In the genomic region with DNA sequence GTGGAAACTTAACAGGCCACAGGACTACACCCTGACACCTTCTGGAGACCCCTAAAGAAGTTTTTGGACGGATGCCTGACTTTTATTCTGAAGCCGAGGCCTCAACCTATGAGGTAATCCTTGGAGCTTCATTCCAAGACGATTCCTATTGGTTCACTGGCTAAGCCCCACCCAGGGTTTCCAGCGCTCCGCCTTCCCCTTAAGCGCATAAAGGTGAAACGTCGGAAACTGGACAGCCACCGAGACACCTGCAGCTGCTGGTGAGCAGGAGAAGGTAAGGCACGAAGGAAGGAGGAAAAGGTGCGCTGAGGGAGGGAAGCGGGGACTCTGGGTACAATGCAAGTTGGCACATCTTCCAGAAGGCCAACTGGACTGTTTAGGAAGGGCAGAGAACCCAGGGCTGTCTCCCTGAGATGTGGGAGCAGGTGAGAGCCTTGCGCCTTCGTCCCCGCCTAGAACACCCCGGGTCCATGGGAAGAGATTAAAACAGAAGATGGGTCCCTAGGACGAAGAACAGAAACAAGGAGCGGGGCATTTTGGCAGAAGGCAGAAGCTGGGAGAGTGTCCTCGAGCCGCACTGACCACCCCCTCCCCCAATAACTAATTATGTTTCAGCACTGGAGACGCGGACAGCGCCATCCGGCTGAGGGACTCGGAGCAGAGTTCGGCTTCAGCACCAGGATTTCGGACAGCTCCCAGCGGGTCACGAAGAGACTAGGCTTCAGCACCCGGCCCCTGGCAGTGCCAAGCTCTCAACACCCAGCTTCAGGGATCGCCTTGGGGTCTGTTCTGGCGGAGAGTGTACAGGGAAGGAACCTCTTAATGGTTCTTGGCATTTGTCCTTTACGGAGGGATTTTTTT, we compare ENCODE assay signal across 9 mouse cellular contexts. TPM values are rescaled to one million over a fixed set of nuclear protein-coding genes. Genes with fewer than 3 reads are reported as not detected.
DNase-seq lines count a peak whose midpoint lies in the region; ATAC-seq and TF ChIP-seq lines count a peak whose summit lies in the region.
"Had no signal": no experiment of that assay in that cellular context is flagged by ENCODE, and none has a peak within 500 bp of the region (broad histone marks: within the 10 kb centered on the region; RNA-seq: fewer than 3 reads in every experiment).

No protein-coding gene starts in this region.

- peak; percentile 34 for TF ChIP-seq CTCF in stomach, postnatal 0 days (IDR thresholded peaks at IDR 0.05; ENCODE audit: low read depth)

- H3K4me2 ChIP-seq in heart, embryonic 12.5 days: no peak overlapping the region
- H3K4me2 ChIP-seq in liver, embryonic 16.5 days (ENCODE audit: low read depth, low read length): no peak overlapping the region
- H3K4me2 ChIP-seq in neural tube, embryonic 13.5 days: peak overlapping the region; percentile 56
- H3K4me2 ChIP-seq in stomach, postnatal 0 days (replicated peaks; ENCODE audit: low read depth): no peak overlapping the region
- H3K4me2 ChIP-seq: embryonic facial prominence, embryonic 15.5 days had no signal

- H3K36me3 ChIP-seq in embryonic facial prominence, embryonic 10.5 days (replicated peaks): no peaks in the 10 kb centered on the region
- H3K36me3 ChIP-seq in heart, embryonic 12.5 days: no peaks in the 10 kb centered on the region
- H3K36me3 ChIP-seq in liver, embryonic 16.5 days (ENCODE audit: control insufficient read depth, insufficient read depth): no peaks in the 10 kb centered on the region
- no peaks in the 10 kb centered on the region for H3K36me3 ChIP-seq in neural tube, embryonic 13.5 days
- H3K36me3 ChIP-seq in stomach, postnatal 0 days (ENCODE audit: control insufficient read depth, insufficient read depth, low read length): no peaks in the 10 kb centered on the region
- H3K36me3 ChIP-seq: embryonic facial prominence, embryonic 15.5 days had no signal

- peak; percentile 83 to 84 for DNase-seq in B cell, adult 2 months
- peak; percentile 96 for DNase-seq in adrenal gland, postnatal 10 days
- peak; percentile 91 for DNase-seq in embryonic facial prominence, embryonic 10.5 days (ENCODE audit: low spot score)
- peak; percentile 92 for DNase-seq in kidney, postnatal 14 days
- DNase-seq in stomach, postnatal 0 days (ENCODE audit: low spot score): peak; percentile 92

- no peak for TF ChIP-seq EP300 in stomach, postnatal 0 days (optimal IDR thresholded peaks at IDR 0.05)

- H3K27ac ChIP-seq in embryonic facial prominence, embryonic 10.5 days (replicated peaks): no peak overlapping the region
- H3K27ac ChIP-seq in heart, embryonic 12.5 days (ENCODE audit: poor library complexity, severe bottlenecking): no peak overlapping the region
- H3K27ac ChIP-seq in liver, embryonic 16.5 days (ENCODE audit: low read length): no peak overlapping the region
- no peak overlapping the region for H3K27ac ChIP-seq in neural tube, embryonic 13.5 days (replicated peaks)
- H3K27ac ChIP-seq in stomach, postnatal 0 days (replicated peaks): no peak overlapping the region
- H3K27ac ChIP-seq: embryonic facial prominence, embryonic 15.5 days had no signal

- peaks cover 13% of the 10 kb centered on the region; the same call in 1 of the 2 replicates for H3K27me3 ChIP-seq in embryonic facial prominence, embryonic 10.5 days (replicated peaks; ENCODE audit: low read depth, poor library complexity, severe bottlenecking)
- H3K27me3 ChIP-seq in heart, embryonic 12.5 days (replicated peaks): peaks cover 33% of the 10 kb centered on the region
- H3K27me3 ChIP-seq in liver, embryonic 16.5 days (ENCODE audit: control insufficient read depth, insufficient read depth, low read depth, low read length): peaks cover 6% of the 10 kb centered on the region
- H3K27me3 ChIP-seq in neural tube, embryonic 13.5 days: peaks cover 33% of the 10 kb centered on the region
- H3K27me3 ChIP-seq in stomach, postnatal 0 days (ENCODE audit: control insufficient read depth, insufficient read depth, low read length): no peaks in the 10 kb centered on the region

- ATAC-seq in heart, embryonic 12.5 days (ENCODE audit: insufficient number of reproducible peaks, low FRiP score): peak; percentile 73
- ATAC-seq in liver, embryonic 16.5 days (ENCODE audit: low read depth): 0 out of 2 replicates have a peak, but pooled peaks have one; percentile 27
- ATAC-seq in neural tube, embryonic 13.5 days (ENCODE audit: low read depth): peak; percentile 87
- ATAC-seq in stomach, postnatal 0 days (ENCODE audit: low FRiP score, low TSS enrichment): peak; percentile 77

- H3K4me3 ChIP-seq in embryonic facial prominence, embryonic 10.5 days: peak overlapping the region; percentile 36
- no peak overlapping the region for H3K4me3 ChIP-seq in heart, embryonic 12.5 days
- H3K4me3 ChIP-seq in liver, embryonic 16.5 days (ENCODE audit: low read depth, low read length): no peak overlapping the region
- H3K4me3 ChIP-seq in neural tube, embryonic 13.5 days: peak overlapping the region; percentile 45
- no peak overlapping the region for H3K4me3 ChIP-seq in stomach, postnatal 0 days (ENCODE audit: low read depth, low read length)
- H3K4me3 ChIP-seq: embryonic facial prominence, embryonic 15.5 days had no signal

- WGBS in embryonic facial prominence, embryonic 10.5 days: 1% methylated on average over 33 of the region's 33 CpGs
- WGBS in heart, embryonic 12.5 days: under 1% methylated on average over 33 of the region's 33 CpGs
- WGBS in liver, embryonic 16.5 days (ENCODE audit: insufficient replicate concordance): 2% methylated on average over 33 of the region's 33 CpGs
- WGBS in neural tube, embryonic 13.5 days: 1% methylated on average over 33 of the region's 33 CpGs
- WGBS in stomach, postnatal 0 days: under 1% methylated on average over 33 of the region's 33 CpGs

- no peak overlapping the region for H3K9ac ChIP-seq in heart, embryonic 12.5 days
- H3K9ac ChIP-seq in liver, embryonic 16.5 days (ENCODE audit: low read depth, low read length): no peak overlapping the region
- H3K9ac ChIP-seq in neural tube, embryonic 13.5 days: peak overlapping the region; percentile 66
- H3K9ac ChIP-seq in stomach, postnatal 0 days (ENCODE audit: low read length): no peak overlapping the region
- H3K9ac ChIP-seq: embryonic facial prominence, embryonic 15.5 days had no signal

- peaks cover 15% of the 10 kb centered on the region for H3K4me1 ChIP-seq in embryonic facial prominence, embryonic 10.5 days
- no peaks in the 10 kb centered on the region for H3K4me1 ChIP-seq in heart, embryonic 12.5 days (replicated peaks)
- H3K4me1 ChIP-seq in liver, embryonic 16.5 days (ENCODE audit: control insufficient read depth, low read depth, low read length): no peaks in the 10 kb centered on the region
- peaks cover 8% of the 10 kb centered on the region for H3K4me1 ChIP-seq in neural tube, embryonic 13.5 days (replicated peaks)
- no peaks in the 10 kb centered on the region for H3K4me1 ChIP-seq in stomach, postnatal 0 days (replicated peaks; ENCODE audit: control insufficient read depth, insufficient read depth)
- H3K4me1 ChIP-seq: embryonic facial prominence, embryonic 15.5 days had no signal

- H3K9me3 ChIP-seq in embryonic facial prominence, embryonic 10.5 days: no peaks in the 10 kb centered on the region
- H3K9me3 ChIP-seq in heart, embryonic 12.5 days (replicated peaks): no peaks in the 10 kb centered on the region
- H3K9me3 ChIP-seq in liver, embryonic 16.5 days (replicated peaks; ENCODE audit: control insufficient read depth, low read length): no peaks in the 10 kb centered on the region
- H3K9me3 ChIP-seq in neural tube, embryonic 13.5 days: no peaks in the 10 kb centered on the region
- H3K9me3 ChIP-seq in stomach, postnatal 0 days (ENCODE audit: control insufficient read depth, low read length): no peaks in the 10 kb centered on the region
- H3K9me3 ChIP-seq: embryonic facial prominence, embryonic 15.5 days had no signal

RNA-seq across cellular contexts. Expression of a gene that starts 14.8 kb away (rescaled TPM):
- total RNA-seq in adrenal gland, postnatal 10 days (2021): 10 to 100 TPM; 27.8 to 38.0 TPM
- 12.5 and 13.2 TPM in 2 replicates for polyA plus RNA-seq in embryonic facial prominence, embryonic 10.5 days (2016; fragmentation: Nextera tagmentation; extraction: Ambion mirVana)
- polyA plus RNA-seq in heart, embryonic 12.5 days (2016; fragmentation: Nextera tagmentation; extraction: Ambion mirVana): 19.5 and 19.9 TPM in 2 replicates
- polyA plus RNA-seq in liver, embryonic 16.5 days (2015; fragmentation: Nextera tagmentation; extraction: Ambion mirVana): 5.2 and 5.7 TPM in 2 replicates
- 16.6 and 19.1 TPM in 2 replicates for polyA plus RNA-seq in neural tube, embryonic 13.5 days (2015; fragmentation: Nextera tagmentation; extraction: Ambion mirVana)
- 9.6 and 10.0 TPM in 2 replicates for polyA plus RNA-seq in stomach, postnatal 0 days (2015; fragmentation: Nextera tagmentation; extraction: Ambion mirVana)

RNA-seq across cellular contexts. Expression of a gene that starts 23.1 kb away (rescaled TPM):
- total RNA-seq in adrenal gland, postnatal 10 days (2021): 10 to 100 TPM; 28.8 to 30.1 TPM
- 48.3 and 50.2 TPM in 2 replicates for polyA plus RNA-seq in embryonic facial prominence, embryonic 10.5 days (2016; fragmentation: Nextera tagmentation; extraction: Ambion mirVana)
- 27.8 and 28.4 TPM in 2 replicates for polyA plus RNA-seq in heart, embryonic 12.5 days (2016; fragmentation: Nextera tagmentation; extraction: Ambion mirVana)
- 19.9 and 23.5 TPM in 2 replicates for polyA plus RNA-seq in liver, embryonic 16.5 days (2015; fragmentation: Nextera tagmentation; extraction: Ambion mirVana)
- polyA plus RNA-seq in neural tube, embryonic 13.5 days (2015; fragmentation: Nextera tagmentation; extraction: Ambion mirVana): 25.7 and 26.3 TPM in 2 replicates
- 13.8 and 14.0 TPM in 2 replicates for polyA plus RNA-seq in stomach, postnatal 0 days (2015; fragmentation: Nextera tagmentation; extraction: Ambion mirVana)

RNA-seq across cellular contexts. Expression of a gene that starts 34.8 kb away (rescaled TPM):
- total RNA-seq in adrenal gland, postnatal 10 days (2021): 10 to 100 TPM; 16.6 to 18.1 TPM
- polyA plus RNA-seq in embryonic facial prominence, embryonic 10.5 days (2016; fragmentation: Nextera tagmentation; extraction: Ambion mirVana): 3.2 and 3.7 TPM in 2 replicates
- 8.6 and 9.5 TPM in 2 replicates for polyA plus RNA-seq in heart, embryonic 12.5 days (2016; fragmentation: Nextera tagmentation; extraction: Ambion mirVana)
- polyA plus RNA-seq in liver, embryonic 16.5 days (2015; fragmentation: Nextera tagmentation; extraction: Ambion mirVana): 3.4 and 4.2 TPM in 2 replicates
- 1.5 and 1.7 TPM in 2 replicates for polyA plus RNA-seq in neural tube, embryonic 13.5 days (2015; fragmentation: Nextera tagmentation; extraction: Ambion mirVana)
- 4.6 and 6.4 TPM in 2 replicates for polyA plus RNA-seq in stomach, postnatal 0 days (2015; fragmentation: Nextera tagmentation; extraction: Ambion mirVana)

RNA-seq across cellular contexts. Expression of a gene that starts 50.9 kb away (rescaled TPM):
- total RNA-seq in adrenal gland, postnatal 10 days (2021): 10 to 100 TPM; 96.0 to 97.9 TPM
- 67.7 and 72.2 TPM in 2 replicates for polyA plus RNA-seq in embryonic facial prominence, embryonic 10.5 days (2016; fragmentation: Nextera tagmentation; extraction: Ambion mirVana)
- 59.1 and 60.0 TPM in 2 replicates for polyA plus RNA-seq in heart, embryonic 12.5 days (2016; fragmentation: Nextera tagmentation; extraction: Ambion mirVana)
- polyA plus RNA-seq in liver, embryonic 16.5 days (2015; fragmentation: Nextera tagmentation; extraction: Ambion mirVana): 35.9 and 37.6 TPM in 2 replicates
- polyA plus RNA-seq in neural tube, embryonic 13.5 days (2015; fragmentation: Nextera tagmentation; extraction: Ambion mirVana): 21.5 and 24.7 TPM in 2 replicates
- 65.3 and 67.3 TPM in 2 replicates for polyA plus RNA-seq in stomach, postnatal 0 days (2015; fragmentation: Nextera tagmentation; extraction: Ambion mirVana)

RNA-seq across cellular contexts. Expression of a gene that starts 58.1 kb away (rescaled TPM):
- 10 to 100 TPM; 55.6 to 61.9 TPM for total RNA-seq in adrenal gland, postnatal 10 days (2021)
- polyA plus RNA-seq in embryonic facial prominence, embryonic 10.5 days (2016; fragmentation: Nextera tagmentation; extraction: Ambion mirVana): 71.0 and 71.3 TPM in 2 replicates
- 72.9 and 73.2 TPM in 2 replicates for polyA plus RNA-seq in heart, embryonic 12.5 days (2016; fragmentation: Nextera tagmentation; extraction: Ambion mirVana)
- polyA plus RNA-seq in liver, embryonic 16.5 days (2015; fragmentation: Nextera tagmentation; extraction: Ambion mirVana): 56.2 and 56.4 TPM in 2 replicates
- polyA plus RNA-seq in neural tube, embryonic 13.5 days (2015; fragmentation: Nextera tagmentation; extraction: Ambion mirVana): 67.4 and 74.2 TPM in 2 replicates
- polyA plus RNA-seq in stomach, postnatal 0 days (2015; fragmentation: Nextera tagmentation; extraction: Ambion mirVana): 77.0 and 83.0 TPM in 2 replicates

Comparison
In these comparisons a context has a peak if more than half of its experiments do, and no peak if none do; other contexts are left out.
1. H3K4me3 ChIP-seq: peak in embryonic facial prominence, embryonic 10.5 days (single experiment) and neural tube, embryonic 13.5 days (single experiment); none in heart, embryonic 12.5 days (single experiment), liver, embryonic 16.5 days (single experiment) and stomach, postnatal 0 days (single experiment).
2. ATAC-seq: peak in every context shown above with its lines; median percentile 87 in neural tube, embryonic 13.5 days; 77 in stomach, postnatal 0 days; 73 in heart, embryonic 12.5 days; 27 in liver, embryonic 16.5 days.
3. Peak in every context shown above with its lines, with median percentiles within 50 percentile points of each other: DNase-seq.